Mouse (Mus musculus) right cerebral cortex, postnatal 10 days (tissue): ENCODE measurements at regions not wholly inside any gene's neighbourhood (a gene's known extent, or its start where the extent isn't known, plus 50 kb on each side); places are given as distances from the start of the nearest gene placed in this dataset.
A peak's percentile ranks its signal among the peaks of the same experiment; 100 is the strongest.

Source experiments
- DNase-seq, 2 experiments: peaks; one replicate each; pipeline ENCODE4 v3.0.0; 2021; ENCODE audit warnings: low spot score in 2 of 2

DNA sequence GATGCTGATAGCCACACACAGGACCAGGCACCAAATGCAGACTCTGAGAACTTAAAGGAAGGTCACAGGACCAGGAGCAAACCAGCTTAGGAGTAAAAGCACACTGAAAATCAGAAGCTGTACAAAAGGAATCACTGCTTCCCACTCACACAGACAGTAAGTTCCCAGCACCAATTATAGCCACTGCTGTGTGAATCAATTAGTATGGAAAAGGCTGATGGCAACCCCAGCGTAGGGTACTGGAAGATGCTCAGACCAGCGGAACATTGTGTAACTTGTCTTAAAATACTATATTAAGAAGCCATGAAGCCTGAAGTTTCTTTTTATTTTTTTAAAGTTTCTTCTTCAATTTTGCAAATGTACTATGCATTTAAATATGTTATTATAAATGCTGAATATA lies 115.8 kb downstream of the Lnpk start:
- DNase-seq = no peak

- no peak for DNase-seq
Observed at GRCm38 (mm10) chr2:74461211-74461844, 117.9 kb downstream of the Lnpk start.

- DNase-seq = no peak
Observed at GRCm38 (mm10) chr2:74454431-74454830, 124.8 kb downstream of the Lnpk start.

- no peak for DNase-seq
Observed at GRCm38 (mm10) chr2:74452679-74453078, 126.6 kb downstream of the Lnpk start.

DNA sequence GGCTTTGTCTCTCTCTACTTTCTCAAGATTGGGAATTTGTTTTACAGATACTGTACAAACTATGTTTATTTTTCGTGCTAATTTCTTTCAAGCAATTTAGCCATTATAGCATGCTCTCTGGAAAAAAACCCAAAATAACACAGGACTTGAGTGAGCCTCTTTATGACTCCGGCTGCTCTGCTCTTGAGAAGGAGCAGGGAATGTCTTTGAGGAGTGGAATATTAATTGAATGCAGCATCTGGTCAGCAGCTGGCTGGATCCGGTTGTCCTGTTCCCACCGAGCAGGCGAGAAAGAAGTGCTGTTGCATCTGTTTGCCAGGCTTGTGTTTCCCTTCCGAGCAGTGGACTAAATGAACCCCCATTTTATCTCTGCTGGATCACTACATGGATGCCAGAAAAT lies 127.7 kb downstream of the Lnpk start:
- peak; percentile 35 to 45 for DNase-seq

GRCm38 (mm10) chr2:74451038-74451437 lies 128.2 kb downstream of the Lnpk start:
- DNase-seq = no peak

- DNase-seq = peak; percentile 27 to 46
Observed at GRCm38 (mm10) chr2:74450064-74450765, 129.0 kb downstream of the Lnpk start.

DNA sequence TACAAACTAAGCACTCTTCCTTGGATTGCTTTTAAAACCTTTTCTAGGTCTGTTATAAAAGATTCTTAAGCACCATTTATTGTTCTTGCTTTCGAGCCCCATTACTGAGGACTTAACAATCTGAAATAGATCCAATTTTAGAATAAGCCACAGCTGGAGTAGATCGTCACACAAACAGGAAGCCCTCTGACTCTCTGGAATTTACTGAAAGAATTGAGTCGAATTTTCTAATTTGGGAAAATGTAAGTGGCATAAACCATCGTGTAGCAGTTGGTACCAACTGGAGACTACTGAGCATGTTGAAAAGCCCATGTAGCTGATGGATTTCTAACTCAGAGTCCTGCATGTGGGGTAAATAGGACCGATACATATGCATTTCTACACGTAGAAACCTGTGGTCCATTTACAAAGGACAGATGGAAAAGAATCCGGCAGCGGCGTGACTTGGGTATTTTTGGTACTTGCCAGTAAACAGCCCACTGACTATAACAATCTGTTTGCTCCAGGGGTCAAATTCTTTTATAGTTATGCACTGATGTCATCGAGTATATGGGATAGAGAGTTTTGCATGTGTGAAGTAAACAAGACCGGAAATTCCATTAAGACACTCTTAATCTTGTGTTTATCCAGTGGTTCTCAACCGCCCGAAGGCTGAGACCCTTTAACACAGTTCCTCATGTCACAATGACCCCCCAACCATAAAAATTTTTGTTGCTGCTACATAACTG lies 143.9 kb downstream of the Lnpk start:
- DNase-seq = no peak

DNA sequence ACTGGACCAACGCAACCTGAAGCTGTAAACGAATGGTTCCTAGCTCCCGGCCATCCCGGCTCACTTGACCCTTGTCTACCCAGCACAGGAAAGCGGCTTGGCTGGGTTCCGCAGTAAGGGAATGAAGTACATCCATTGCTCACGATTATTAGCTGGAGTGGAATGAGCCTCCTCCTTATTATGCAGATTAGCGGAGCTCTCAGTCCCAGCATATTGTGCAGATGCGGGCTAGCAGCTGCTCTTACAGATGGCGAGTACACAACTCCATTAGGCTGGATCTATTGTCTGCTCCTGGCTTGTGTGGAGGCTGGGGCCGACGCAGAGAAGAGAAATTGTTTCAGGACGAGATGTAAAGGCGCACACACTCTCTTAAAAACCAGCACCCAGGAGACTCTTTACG lies 152.5 kb downstream of the Lnpk start:
- peak; percentile 55 to 60 for DNase-seq

- DNase-seq = peak; percentile 67 to 79
Observed at GRCm38 (mm10) chr2:74424726-74425125, 154.5 kb downstream of the Lnpk start.

- DNase-seq = no peak
Observed at GRCm38 (mm10) chr2:74416097-74416496, 163.1 kb downstream of the Lnpk start.

DNA sequence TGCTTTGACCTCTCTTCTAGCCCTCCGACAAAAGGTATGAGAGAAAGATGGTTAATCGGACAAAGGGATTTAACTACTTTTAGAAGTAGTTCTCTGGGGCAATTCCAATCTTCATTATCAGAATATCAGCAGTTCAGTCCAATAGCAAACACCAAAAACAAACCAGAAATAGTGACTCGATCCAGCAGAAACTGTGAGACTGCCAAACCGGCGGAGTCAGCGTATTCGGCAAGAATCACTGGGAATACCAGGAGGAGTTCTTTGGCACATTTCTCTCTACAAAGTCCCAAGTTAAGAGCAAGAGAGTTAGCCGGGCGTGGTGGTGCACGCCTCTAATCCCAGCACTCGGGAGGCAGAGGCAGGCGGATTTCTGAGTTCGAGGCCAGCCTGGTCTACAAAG lies 164.5 kb downstream of the Lnpk start:
- no peak for DNase-seq

DNA sequence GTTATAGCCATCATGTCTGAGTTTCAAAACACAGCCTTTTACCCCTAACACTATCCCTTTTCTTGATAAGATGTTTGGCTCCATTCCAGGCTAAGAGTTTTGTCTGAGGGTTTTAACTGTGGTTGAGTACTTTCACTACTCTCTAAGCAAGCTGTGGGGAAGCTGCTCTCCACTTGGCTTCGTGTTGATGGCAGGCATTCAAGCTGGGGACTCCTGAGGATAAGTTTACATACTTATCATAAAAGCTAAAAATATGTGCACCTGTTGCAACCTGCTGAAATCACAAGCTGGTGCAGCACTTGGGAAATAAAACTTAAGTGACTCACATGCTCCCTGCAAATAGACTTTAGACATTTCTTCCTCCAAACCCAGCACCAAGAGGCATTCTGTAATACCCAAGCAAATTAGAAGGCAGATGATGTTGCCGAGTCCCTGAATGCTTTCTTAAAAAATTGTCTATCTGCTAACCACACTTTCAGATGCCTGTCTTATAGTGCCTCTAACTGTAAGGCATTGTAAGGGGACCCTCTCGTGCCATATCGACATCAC lies 169.3 kb downstream of the Lnpk start:
- peak; percentile 64 to 68 for DNase-seq

DNA sequence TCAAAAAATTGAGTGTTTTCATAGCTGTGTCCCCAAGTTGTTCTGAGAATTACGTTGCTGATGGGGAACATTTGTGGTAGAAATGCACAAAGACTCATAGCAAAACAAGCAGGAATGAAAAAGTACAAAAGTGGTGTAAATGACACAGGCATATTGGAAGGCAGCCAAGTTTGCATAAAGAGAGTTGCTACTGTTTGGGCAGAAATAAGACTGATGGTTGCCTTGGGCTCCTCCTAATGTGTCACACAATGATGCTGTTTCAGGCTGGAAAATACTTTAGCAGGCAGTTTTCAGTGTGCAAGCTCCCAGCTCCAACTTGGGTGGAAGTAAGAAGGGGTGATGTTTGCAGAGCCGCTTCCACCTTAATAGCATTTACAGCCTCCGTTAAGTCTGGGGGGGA lies 174.7 kb downstream of the Lnpk start:
- DNase-seq = no peak

GRCm38 (mm10) chr2:74391064-74391463 lies 188.2 kb downstream of the Lnpk start:
- no peak for DNase-seq

DNA sequence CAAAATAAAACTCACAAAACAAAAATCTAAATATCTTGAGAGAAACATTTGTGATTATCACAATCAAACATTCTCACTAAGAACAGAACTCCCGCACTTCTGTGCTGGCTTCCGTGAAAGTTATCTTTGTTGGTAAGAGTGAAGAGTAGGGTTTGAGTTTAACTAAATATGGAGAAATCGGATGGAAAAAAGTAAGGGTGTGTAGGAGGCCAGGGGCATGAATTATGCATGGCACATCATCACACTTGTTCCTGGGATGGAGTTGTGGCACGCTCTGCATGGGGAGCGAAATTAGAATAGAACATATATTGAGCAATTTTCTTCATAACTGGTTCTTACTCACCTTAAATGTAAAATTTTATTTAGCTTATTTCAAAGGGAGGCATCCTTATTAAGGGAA lies 191.2 kb downstream of the Lnpk start:
- no peak for DNase-seq

GRCm38 (mm10) chr2:74384918-74385317 lies 194.3 kb downstream of the Lnpk start:
- no peak for DNase-seq

- DNase-seq = no peak
Observed at GRCm38 (mm10) chr2:74380574-74381287, 198.5 kb downstream of the Lnpk start.

DNA sequence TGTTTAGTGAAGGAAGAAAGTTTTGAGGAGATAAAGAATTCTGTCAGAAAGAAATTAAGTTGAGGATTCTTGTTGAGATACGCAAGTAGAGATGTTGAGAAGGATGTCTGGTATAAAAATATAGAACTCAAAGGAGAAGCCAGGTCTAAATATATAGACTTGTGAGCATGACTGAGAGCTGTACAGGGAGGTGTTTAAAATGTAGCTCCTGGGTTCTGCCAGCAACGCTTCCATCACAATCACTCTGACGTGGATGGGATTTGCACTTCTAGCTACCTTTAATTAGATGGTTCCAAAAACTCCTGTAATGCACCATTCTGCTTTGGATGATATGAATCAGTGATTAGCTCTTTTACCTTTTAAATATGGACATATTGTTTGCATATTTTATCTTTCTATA lies 200.5 kb downstream of the Lnpk start:
- no peak for DNase-seq

DNA sequence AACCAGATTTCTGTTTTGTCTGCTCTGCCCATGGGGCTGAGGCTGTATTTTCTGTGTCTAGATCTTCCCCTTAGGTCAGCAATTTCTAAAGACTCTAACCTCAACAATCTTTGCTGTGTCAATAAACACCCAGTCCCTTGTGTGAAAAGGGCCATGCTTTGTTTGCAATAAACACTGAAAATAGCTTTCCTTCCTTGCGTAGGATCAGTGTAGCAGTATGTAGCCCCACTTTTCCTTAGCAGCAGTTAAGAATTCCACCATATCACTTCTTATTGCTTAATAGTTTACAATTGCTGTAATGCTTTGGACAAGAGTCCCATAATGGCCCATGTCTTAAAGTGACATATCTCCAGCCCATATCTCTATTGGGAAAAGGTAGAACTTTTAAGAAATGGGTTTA lies 205.3 kb downstream of the Lnpk start:
- no peak for DNase-seq

DNA sequence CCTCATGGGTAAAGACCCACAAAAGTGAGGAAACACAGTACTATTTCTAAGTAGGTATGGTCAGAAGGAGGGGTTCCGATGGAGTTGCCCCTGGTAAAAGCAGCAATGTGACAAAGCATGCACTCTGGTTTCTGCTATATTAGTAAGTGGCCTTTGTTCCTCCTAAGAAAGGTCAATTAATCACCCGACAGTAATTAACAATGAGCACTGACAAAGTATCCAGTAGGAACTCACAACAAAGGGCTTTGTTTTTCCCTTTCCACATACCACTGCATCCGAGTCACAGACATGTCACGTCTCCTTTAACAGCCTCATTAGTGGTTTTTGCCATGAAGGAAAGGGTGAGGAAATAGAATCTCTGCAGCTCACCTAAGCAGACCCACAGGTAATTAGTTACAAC lies 206.2 kb downstream of the Lnpk start:
- DNase-seq = no peak

DNA sequence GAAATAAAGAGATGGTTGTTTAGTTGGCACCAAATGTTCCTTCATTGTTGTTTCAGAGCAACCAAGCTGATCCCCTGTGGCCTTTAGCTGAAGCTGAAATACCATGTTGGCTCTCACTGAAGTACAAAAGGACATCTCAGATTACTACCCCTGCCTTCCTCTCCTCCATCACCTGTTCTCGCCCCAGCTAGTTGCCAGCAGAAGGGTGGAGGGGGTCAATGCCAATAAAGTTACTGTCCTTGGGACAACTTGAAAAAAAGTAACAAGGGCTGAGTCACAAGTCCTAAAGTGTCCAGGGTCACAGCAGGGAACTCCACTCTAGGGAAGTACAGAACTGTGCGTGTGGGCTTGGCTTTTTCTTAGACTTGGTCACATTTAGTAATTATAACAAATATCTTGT lies 216.0 kb downstream of the Lnpk start:
- DNase-seq = no peak
